Mouse (Mus musculus) testis, postnatal 14 days (tissue): ENCODE results near the gene Gm5431.
"Not testable (repeated sequence)": the region's sequence is repeated elsewhere in the genome, so short reads cannot be mapped to it uniquely, and the experiment has no call there.

ENCODE experiments used
- DNase-seq: peaks from one replicate; pipeline ENCODE4 v3.0.0; 2021; ENCODE audit warnings: low spot score

The Gm5431 gene

DNA sequence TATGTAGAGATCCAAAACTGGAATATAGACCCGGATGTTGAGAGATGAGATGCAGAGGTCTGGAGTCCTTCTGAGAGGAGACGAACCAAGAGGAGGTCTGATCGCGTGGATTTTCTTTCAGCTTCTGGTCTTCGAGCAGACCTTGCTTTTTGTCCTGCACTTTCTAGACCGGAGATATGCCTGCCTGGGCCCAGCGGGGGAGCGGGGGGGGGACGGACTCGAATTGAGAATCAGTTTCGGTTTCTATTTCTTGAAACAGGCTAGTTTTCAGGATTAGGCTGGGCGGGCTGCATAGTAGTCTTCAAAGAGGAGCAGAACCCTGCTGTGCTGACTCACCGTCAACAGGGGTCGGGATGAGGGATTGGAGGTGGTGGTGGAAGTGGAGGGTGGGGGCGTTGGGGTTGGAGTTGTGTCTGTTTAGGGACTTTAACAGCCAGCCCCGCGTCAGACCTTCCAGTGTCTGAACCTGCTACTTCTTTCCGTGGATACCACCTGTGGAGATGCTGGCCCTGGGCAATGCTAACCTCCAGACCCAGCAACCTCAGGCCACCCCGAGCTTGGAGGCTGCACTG lies 30.7 kb downstream of the Gm5431 start, which contains the start of gene Irgm1:
Gene Irgm1, minus strand, starts transcription at position 483 of the 572 bp plus-strand sequence.
- DNase-seq, result no peak

DNA sequence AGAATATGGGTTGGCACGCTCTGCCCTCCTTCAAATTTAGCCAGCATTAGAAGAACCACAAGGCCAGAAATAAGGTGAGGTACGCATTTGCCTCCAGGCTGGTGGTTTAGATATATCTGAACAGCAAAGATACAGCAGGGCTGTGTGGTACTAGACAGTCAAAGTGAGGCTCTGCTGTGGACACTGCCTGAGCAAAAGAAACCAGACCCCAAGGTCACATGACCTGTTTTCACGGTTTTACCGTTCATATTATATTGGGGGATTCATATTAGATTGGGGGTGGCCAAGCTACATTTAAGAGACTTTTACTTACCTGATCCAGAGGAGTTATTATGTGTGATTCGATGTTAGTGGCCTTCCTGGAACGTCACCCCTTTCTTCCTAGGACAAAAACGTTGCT lies 31.2 kb downstream of the Gm5431 start:
- no peak for DNase-seq

DNA sequence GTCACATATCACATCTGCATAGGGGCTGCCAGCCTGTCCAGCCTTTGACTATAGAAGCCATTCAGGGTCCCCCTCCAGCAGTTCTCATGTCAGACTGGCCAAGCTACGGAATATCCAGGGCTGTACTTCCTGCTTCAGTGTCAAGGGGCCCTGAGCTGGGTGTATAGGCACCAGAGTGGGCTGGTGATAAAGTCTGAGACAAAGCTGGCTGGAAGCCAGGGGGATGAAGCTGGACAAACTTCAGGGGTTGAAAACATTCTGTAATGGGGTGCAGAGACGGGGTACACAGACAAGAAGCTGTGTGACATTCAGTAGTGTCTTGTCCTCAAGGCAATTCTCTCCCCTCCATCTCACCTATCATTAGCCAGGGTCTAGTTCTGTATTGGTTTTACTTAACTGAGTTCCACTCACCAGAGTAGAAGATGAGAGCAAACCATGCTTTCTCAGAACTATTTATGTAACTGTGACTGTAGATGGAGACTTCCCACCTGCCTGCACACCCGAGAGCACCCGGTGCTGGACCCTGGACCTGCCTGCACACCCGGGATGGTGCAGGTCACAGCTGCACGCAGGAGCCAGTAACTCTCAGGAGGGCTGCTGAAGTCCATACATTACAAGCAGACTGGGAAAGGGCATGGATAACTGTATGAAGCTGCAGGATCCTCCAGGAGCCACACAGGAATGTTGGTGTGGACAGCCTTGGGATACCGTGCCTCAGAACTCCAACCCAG lies 32.5 kb downstream of the Gm5431 start:
- DNase-seq, result no peak

DNA sequence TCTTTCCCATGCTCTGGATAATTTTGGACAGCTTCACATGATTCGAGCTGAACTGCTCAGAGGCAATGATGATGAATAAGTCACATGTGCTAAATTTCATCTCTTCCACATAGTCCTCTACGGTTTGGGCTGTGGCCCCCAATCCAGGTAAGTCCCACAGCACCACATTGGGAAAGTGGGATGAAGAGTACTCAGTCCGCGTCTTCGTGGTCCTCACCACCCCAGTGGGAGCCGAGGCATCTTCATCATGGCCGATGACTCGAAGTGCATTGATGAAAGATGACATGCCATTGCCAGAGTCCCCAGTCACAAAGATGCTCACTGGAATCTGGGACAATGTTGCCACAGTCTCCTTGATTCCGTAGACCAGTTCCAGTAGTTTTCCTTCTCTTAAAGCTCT lies 35.5 kb downstream of the Gm5431 start:
- DNase-seq, result no peak

DNA sequence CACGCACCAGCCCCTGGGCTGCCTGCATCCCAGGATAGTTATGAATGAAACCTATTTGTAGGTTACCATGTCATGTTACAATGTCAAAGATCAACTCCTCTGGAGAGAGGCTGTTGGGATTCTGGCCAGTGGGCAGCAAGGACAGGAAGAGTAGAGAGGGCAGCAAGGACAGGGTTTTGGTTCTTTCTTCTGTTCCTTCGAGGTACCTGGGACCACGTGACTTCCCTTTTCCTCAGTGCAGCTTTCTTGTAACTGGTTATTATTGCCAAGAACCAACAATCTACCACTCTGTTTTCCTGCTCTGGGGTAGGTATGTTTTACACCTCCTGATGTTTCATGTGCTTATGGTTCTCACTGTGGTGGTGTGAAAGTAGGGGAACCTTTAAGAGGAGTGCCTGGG lies 38.2 kb downstream of the Gm5431 start:
- DNase-seq, result no peak

DNA sequence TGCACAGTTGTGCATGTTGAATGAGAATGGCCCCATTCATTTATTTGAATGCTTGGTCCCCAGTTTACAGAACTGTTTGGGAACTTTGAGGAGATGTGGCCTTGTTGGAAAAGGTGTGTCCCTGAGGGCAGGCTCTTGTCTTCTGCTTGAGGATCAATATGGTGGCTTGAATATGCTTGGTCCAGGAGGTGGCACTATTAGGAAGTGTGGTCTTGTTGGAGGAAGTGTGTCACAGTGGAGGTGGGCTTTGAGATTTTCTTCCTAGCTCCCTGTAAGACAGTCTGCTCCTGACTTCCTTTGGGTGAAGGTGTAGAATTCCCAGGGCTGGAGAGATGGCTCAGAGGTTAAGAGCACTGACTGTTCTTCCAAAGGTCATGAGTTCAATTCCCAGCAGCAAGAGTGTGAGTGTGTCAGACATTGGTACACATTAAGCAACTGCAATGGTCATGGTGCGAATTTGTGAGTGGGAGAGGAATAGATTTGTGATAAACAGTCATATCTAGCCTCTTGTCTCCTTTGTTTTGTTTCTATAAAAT lies 39.2 kb downstream of the Gm5431 start:
- no peak for DNase-seq

DNA sequence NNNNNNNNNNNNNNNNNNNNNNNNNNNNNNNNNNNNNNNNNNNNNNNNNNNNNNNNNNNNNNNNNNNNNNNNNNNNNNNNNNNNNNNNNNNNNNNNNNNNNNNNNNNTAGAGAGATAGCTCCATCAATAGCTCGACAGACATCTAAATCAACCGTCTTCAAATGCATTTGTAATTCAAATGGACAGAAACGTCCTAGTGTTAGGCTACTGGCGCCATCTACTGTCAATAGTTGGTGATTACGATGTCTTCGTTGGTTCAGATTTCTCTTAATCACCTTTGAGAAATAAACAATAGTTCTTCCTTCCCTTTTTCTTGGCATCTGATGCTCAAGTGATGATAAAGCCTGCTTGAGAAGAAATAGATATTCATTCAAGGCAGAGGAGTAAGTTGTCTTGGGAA lies 43.0 kb downstream of the Gm5431 start:
- DNase-seq, result no peak

DNA sequence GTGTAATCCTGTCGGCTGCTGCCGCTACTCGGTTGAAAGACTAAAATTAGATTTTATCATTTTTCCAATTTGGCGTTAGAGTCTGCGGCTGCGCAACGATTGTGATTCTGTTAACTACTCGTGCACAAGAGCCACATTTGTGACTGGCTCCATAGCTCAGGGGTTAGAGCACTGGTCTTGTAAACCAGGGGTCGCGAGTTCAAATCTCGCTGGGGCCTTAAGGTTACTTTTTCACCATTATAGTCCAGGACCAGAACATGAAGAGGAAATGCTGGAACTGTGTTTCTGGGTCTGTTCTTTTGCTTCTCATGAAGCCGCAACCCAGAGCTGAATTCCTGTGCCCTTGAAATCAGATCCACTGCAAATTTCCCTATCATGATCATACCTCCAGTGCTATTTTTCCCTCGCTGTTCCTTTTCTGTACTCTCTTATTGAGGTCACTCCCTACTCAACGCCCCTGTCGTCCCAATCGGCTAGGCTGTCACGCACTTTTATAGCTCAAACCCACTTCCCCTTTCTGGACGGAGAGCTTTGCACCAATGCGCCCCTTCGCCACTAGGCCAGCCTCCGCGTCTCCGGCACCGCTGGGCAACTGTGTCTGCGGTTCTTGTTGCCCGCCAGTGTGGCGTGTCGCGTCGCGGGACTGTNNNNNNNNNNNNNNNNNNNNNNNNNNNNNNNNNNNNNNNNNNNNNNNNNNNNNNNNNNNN lies 48.4 kb downstream of the Gm5431 start:
- DNase-seq, result peak; percentile 68

DNA sequence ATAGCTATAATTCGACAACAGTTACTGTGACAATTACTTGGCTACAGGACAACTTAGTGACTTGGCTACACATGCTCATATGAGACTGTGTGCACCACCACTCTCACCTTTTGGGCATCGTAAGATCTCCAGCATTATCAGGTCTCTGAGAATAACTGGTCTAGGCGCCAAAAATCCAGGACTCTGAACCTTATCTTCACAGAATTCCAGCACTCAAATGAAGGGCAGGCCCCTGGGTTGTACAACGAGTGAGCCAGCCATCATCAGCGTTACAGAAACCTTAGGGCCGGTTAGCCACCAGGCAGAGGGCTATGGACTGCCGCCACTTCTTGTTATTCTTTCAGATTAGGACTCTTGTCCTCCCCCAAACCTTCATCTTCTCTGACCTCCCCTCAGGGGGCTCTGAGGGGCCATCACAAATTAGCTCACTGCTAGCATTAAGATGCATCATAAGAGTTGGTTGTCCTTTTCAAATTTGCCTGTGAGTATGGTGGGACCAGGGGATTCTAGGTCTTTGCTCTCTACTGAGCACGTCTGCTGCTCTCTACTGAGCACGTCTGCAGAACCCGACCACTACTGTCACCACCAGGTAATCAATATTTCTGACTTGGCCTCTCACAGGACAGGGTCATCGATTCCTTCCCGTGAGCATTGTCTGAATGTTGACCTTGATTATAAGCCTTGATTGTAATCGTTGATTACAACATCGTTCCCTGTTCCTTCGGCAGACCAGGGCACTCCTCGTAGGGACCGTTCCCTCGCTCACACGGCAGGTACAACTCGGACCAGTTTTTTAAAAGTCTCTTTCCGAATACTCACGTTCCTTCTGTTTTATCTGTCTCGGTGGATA lies 49.2 kb downstream of the Gm5431 start:
- no peak for DNase-seq

DNA sequence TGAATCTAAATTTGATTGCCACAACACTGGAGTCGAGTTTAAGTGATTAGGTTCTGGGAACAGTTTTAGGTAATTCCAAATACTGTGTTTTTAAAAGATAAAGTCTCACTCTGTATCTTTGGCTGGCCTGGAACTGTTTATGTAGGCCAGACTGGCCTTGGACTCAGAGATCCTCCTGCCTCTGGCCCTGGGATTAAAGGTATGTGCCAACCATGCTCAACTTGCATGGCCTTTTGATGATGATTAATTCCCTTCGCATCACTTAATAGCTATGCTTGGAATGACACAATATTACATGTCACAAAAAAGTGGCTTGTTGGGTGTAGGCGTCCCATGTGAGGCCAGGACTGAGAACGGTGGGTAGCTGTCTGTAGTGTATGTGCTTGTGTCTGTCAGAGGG lies 49.8 kb downstream of the Gm5431 start:
- no peak for DNase-seq

DNA sequence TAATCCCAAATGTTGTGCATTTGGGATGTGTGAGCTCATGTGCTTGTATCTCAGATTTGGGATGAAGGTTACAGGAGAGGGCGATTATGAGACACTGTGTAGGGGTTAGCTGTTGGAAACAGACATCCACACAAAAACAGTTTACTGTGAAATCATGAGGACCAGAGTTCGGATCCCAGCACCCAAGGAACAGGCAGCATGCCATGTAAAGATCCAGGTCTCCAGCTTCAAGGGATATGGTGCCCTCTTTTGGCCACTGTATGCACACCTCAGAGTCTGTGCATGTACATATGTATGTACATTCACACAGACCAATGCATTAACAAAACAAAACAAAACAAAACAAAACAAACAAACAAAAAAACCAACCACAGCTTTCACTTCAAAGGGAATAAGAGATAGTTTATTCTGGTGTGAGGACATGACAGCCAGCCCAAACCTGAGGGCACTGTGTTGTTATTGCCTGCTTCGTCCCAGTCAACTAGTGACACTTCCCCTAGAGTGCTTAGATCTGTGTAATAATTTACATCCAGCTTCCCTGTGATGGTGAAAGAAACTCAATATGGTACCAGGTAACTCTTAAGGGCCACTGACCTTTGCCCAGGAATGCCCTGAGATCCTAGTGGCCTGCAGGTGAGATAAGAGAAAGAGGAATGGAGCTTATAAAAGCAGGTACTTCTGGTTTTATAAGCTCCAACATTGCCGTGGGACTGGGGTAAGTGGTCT lies 50.6 kb downstream of the Gm5431 start:
- no peak for DNase-seq

DNA sequence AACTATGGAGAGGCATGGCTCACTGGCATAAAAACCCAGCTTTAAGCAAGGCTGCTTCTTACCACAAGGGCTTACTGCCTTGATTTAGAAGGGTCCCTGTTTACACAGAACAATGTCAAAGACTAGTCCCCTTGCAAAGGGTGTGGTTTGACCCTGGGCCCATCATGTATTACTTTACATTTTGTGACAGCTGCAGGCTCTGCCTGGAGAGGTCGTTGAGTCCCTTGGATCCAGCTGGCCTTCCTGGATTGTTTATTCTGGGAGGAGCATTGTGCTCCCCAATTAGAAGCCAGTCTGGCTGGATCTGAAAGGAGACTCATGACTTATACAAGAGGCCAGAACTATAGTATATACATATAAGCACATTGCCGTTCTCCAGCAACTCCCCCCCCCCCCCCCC lies 51.8 kb downstream of the Gm5431 start:
- no peak for DNase-seq

DNA sequence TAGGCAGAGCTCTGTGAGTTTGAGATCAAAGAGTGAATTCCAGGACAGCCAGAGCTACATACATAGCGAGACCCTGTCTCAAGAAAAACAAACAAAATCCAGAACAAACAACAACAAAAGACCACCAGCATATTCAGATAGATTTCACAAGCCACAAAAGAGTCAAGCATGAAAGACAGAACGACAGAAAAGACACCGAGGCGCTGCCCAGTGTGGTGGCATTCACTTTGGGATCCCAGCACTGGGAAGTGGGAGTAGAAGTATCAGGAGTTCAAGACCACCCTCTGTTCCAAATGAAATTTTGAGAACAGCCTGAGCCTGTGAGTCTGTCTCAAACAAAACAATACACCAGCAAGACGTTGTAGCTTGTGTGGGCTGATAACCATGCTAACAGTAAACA lies 55.1 kb downstream of the Gm5431 start:
- DNase-seq, result no peak

DNA sequence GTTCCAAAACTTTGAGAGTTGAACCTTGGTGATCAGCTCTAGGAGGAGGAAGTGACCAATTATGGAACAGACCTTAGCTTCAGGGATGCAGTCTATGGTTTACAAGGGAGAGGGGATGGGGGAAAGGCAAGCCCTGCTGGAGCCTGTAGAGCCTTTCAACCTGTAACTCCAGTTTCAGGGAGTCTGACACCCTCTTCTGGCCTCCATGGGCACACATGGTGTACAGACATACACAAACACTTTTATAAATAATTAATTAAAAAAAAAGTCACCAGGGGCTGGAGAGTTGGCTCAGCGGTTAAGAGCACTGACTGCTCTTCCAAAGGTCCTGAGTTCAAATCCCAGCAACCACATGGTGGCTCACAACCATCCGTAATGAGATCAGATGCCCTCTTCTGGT lies 55.7 kb downstream of the Gm5431 start:
- DNase-seq, result not testable (repeated sequence)

DNA sequence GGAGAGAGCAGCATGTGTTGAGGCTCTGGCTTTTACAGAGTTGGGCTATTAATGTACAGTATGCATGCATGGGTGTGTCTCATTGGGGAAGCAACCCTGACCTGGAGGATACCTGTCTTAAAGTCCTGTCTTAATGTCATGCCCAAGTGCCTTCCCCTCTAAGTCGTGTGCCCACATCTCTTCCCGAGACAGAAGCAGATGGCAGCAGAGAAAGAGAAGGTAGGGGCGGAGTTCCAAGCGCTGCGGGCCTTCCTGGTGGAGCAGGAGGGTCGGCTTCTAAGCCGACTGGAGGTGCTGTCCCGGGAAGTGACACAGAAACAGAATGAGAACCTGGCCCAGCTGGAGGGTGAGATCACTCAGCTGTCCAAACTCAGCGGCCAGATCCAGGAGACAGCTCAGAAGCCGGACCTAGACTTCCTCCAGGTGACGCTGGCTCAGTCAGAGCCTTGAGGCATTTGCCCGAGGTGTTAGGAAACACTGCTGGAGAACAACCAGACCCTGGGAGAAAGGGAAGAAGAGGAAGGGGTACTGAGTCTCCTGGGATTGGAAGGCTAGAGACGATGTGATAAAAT lies 56.7 kb downstream of the Gm5431 start:
- no peak for DNase-seq

DNA sequence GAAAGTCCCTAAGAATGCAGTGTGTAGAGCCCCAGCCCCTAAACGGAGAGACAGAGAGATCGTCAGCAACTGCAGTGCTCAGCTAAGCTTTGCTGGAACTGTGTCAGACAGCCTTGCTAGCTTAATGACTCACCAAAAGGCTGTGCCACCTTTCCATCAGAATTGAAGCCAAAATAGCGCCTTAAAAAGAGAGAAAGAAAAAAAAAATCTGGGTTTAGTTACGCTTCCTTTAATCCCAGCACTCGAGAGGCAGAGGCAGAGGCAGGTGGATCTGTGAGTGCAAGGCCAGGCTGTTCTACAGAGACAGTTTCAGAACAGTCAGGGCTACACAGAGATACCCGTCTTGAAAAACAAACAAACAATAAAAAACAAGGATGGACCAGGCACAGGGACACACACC lies 57.7 kb downstream of the Gm5431 start:
- DNase-seq, result no peak

DNA sequence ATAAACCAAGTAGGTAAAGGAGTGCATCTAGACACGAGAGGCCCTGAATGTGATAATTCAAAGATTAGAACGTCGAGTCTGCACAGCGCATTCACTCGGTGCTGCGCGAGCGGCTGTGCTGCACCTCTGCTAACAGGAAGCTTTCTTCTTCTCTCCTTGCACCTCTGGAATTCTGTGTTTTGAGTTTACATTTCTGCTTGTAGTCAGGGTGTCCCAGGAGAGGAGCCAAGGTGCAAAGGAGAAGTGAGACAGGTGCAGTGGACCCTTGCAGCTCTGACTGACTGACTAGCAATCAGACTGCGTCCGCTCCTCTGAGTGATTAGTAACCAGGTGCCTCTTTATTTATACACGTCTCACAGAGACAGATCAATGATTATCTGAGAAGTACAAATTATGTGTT lies 58.8 kb downstream of the Gm5431 start:
- no peak for DNase-seq

DNA sequence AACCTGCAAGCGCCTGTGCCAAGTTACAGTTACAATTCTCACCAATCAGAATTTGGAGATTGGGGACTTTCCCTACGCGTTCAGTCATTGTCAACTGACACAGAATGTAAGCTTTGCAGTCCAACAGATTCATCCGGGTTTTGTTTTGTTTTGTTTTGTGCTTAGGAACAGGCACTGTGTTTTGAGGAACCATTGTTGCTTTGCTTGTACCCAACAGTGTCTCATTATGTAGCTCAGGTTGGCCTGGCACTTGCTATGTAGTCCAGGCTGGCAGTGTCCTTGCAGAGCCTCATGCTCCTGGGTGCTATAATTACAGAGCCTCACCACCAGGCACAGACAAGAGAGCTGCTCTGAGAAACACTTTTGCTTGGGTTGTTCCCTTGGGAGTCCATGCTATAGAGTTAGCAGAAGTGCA lies 59.6 kb downstream of the Gm5431 start:
- no peak for DNase-seq

DNA sequence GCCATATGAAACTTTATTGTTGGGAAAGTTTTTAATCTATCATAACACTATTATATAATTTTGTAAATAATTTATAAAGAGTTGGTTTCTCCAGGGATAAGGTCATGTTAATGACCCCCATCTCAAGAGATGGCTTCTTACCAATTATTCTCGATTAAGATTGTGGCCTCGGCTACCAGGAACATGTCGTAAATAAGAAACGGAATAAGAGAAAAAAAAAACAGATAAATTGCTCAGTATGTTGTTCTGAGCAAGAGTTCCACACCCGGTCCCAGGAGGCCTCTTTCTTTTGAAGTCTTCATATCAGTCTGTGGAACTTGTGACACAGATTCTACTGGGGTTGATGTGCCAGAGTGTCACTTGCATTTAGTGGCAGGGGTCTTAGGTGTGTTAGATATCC lies 60.8 kb downstream of the Gm5431 start:
- DNase-seq, result no peak

DNA sequence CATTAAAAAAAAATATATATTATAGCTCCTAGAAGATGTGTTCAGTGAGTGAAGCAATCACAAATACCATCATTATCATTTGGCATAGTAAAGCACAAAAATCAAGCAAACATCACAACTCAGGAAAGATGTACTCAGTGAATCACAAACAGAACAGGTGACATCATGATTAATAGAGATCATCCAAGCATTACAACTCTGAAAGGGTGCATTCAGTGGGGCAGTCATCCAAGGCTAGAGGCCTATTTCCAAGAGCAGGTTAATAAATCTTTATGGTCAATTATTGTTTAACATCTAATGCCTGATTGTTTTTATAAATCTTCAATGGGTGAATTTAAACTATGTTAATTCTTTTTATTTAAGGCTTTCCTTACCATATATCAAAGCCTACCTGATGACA lies 61.2 kb downstream of the Gm5431 start:
- DNase-seq, result no peak
